Mouse (Mus musculus): ENCODE data around the gene Lypla2. TPM values are rescaled to one million over a fixed set of nuclear protein-coding genes. Genes with fewer than 3 reads are reported as not detected.

Lypla2 gene
- 343 TPM for polyA plus RNA-seq (2017; shearing (Covaris generic))

DNA sequence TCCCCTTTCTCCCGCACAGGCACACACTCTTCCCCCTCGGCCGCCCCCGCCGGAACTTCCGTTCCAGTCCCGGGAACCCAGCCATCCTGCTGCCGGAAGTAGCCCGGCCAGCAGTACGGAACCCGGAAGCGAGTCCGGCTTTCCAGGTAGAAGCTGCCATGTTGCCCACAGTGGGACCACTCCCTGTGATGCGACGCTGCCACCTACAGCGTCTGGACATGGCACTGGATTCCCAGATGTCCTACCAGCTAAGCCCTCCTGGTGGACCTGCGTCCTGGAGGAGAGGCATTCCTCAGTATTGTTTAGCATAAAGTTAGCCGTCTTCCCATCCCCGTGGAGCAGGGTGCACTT lies at the start of gene Lypla2:
Lypla2 (minus strand) TSS at position 71 of the 351 bp plus-strand sequence.

DNA sequence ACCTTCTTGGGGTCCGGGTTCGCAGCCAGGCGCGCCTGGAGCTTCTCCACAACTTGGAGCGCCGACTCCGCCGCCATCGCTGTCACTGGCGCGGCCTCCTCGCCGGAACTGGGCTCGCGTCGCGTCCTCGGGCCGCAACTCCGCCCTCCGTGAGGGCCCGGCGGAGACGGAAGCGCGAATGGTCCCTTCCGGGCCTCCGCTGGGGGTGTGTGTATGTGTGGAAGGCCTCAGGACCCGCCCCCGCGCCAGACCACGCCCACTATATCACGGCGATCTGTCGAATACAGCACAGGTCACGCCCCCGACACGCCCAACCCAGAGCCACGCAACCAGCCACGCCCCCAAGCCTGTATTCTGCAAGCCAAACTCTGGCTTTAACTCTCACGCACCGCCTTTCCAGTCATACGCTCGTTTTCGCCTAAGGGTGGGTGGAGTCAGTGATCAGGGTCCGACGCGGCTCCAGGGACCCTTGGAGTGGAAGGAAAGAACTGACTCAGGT lies 49.2 kb upstream of the Lypla2 start, which contains the start of gene Eloa:
Eloa (minus strand) TSS at position 215 of the 499 bp plus-strand sequence.

DNA sequence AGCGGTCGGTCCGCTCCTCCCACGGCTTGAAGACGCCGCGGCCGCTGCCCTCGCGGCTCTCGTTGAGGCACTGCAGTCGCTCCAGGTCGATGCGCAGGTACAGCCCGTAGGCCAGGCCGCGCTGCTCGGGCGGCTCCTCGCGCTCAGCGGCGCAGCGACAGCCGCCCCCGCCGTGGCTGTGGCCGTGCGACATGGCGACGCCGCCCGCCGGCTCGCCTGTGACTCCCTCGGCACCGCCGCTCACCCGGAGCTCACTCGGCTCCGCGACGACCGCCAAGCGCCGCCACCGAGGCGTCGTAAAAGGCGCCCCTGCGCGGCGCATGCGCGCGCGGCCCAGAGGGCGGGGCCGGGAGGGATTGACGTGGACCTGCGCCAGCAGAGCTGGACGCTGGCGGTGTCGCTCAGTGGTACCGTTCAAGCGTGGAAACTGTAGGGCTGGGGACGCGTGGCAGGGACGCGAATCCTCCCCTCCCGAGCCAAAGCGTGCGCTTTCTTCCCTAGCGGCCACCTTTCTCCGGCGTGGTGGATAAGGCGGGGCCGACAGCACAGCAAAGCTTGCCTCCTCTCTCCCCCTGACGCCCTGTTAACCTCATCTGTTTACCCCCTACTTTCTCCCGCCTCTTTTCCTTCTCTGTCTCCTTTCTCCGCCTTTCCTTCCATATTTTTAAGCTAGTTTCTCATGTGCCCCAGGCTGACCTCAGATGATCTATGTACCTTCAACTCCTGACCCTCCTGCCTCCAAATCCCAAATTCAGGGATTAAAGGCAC lies 14.7 kb upstream of the Lypla2 start, which contains the start of gene Pithd1:
Pithd1 (minus strand) TSS at position 322 of the 768 bp plus-strand sequence.

DNA sequence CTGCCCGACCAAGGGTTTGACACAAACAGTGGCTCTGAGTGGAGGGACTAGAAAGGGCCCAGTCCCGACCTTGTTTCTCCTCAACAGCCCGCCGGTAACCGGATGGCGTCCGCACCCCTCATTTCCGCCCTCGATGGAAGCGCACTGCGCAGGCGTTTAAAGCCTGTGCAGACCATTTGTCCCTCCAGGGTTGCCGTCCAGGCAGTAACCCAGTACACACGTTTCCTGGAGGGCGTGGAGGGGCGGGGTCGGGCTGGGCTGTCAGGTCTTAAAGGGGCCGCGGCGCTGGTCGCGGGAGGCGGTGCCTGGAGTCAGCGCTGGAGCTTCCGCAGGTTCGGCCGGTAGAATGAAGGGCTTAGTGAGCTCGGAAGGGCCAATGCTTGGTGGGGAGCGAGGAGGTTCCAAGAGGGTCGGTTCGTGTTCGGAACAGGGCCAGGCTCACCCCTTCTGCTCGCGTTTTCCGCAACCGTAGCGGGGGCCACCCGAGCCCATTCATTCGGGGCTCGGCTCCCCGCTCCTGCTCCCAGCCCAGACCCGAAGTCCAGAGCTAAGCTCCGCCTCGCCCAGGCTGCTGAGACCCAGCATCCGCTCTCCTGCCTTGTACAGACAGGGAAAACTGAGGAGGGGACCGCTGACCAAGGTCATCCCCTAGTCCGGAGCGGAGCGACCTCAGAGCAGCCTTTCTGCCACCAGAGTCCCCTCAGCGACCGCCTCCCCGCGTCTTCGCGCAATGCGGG lies 8.8 kb downstream of the Lypla2 start, which contains the start of gene Gale:
Gale (plus strand) TSS at position 271 of the 737 bp plus-strand sequence.

GRCm38 (mm10) chr4:135946278-135946658 lies 26.2 kb downstream of the Lypla2 start, which contains the start of gene Hmgcl:
Gene Hmgcl (plus strand): TSS chr4:135946448.

GRCm38 (mm10) chr4:135920304-135921241 lies 51.9 kb downstream of the Lypla2 start, which contains the start of gene Fuca1:
Gene Fuca1 (plus strand): TSS chr4:135920735.

Other genes with a start within 250 kb of the Lypla2 start
- gene Il22ra1, start 244.5 kb downstream of the Lypla2 start, polyA plus RNA-seq (2017; shearing (Covaris generic)), result not detected
- gene Myom3, start 212.9 kb downstream of the Lypla2 start, polyA plus RNA-seq (2017; shearing (Covaris generic)), result not detected
- gene Srsf10, start 116.9 kb downstream of the Lypla2 start, polyA plus RNA-seq (2017; shearing (Covaris generic)), result 172 TPM
- gene Pnrc2, start 98.8 kb downstream of the Lypla2 start, polyA plus RNA-seq (2017; shearing (Covaris generic)), result 231 TPM
- 15.7 TPM for gene Cnr2, start 77.2 kb downstream of the Lypla2 start, polyA plus RNA-seq (2017; shearing (Covaris generic))
- gene Fuca1, start 51.9 kb downstream of the Lypla2 start, polyA plus RNA-seq (2017; shearing (Covaris generic)), result 118 TPM
- gene Hmgcl, start 26.2 kb downstream of the Lypla2 start, polyA plus RNA-seq (2017; shearing (Covaris generic)), result 75.4 TPM
- gene Gale, start 8.9 kb downstream of the Lypla2 start, polyA plus RNA-seq (2017; shearing (Covaris generic)), result 32.5 TPM
- gene Pithd1, start 14.6 kb upstream of the Lypla2 start, polyA plus RNA-seq (2017; shearing (Covaris generic)), result 7.5 TPM
- 76.3 TPM for gene Eloa, start 49.1 kb upstream of the Lypla2 start, polyA plus RNA-seq (2017; shearing (Covaris generic))
- gene Rpl11, start 80.8 kb upstream of the Lypla2 start, polyA plus RNA-seq (2017; shearing (Covaris generic)), result 369 TPM
- gene Id3, start 170.9 kb upstream of the Lypla2 start, polyA plus RNA-seq (2017; shearing (Covaris generic)), result 306 TPM
- gene E2f2, start 199.8 kb upstream of the Lypla2 start, polyA plus RNA-seq (2017; shearing (Covaris generic)), result 27.1 TPM
- 0.15 TPM for gene Asap3, start 233.7 kb upstream of the Lypla2 start, polyA plus RNA-seq (2017; shearing (Covaris generic))